Mouse (Mus musculus): ENCODE data around the gene Noxred1. TPM values are rescaled to one million over a fixed set of nuclear protein-coding genes. Genes with fewer than 3 reads are reported as not detected.
"Not testable (repeated sequence)": the region's sequence is repeated elsewhere in the genome, so short reads cannot be mapped to it uniquely, and the experiment has no call there.

The Noxred1 gene
- polyA plus RNA-seq, 1 experiment, result not detected

DNA sequence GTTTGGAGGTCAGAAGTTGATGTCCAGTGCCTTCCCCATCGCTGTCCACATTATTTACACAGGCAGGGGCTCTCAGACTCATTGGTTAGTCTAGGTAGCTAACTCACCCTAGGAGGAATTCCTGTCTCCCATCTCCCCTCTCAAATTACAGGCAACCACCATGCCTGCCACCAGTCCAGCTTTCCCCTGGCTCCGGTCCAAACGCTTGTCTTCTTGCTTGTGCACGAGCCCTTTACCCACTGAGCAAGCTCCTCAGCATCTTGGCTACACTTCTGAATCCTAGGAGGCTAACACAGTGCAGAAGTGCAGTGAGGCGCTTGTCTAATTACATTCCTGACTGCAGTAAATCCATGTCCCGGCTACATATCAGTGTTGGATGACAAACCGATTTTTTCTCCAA lies 19.2 kb downstream of the Noxred1 start:
- Histone ChIP-seq H3K4me1 (ENCODE audit: control insufficient read depth, insufficient read depth, low read length) (no peaks in the 10 kb centered on the region), H3K4me3 (replicated peaks; ENCODE audit: control insufficient read depth, low read depth, low read length) (no peak overlapping the region), H3K27ac (ENCODE audit: control insufficient read depth, insufficient read depth, low read depth, low read length, poor library complexity) (no peak overlapping the region)
- TF ChIP-seq CTCF (IDR thresholded peaks at IDR 0.05; ENCODE audit: control insufficient read depth, insufficient read depth, low read length), result no peak
- no peak for TF ChIP-seq POLR2A (IDR thresholded peaks at IDR 0.05; ENCODE audit: borderline replicate concordance, control insufficient read depth, low read depth, low read length)
- WGBS, result 82% methylated on average over 7 of the region's 7 CpGs

DNA sequence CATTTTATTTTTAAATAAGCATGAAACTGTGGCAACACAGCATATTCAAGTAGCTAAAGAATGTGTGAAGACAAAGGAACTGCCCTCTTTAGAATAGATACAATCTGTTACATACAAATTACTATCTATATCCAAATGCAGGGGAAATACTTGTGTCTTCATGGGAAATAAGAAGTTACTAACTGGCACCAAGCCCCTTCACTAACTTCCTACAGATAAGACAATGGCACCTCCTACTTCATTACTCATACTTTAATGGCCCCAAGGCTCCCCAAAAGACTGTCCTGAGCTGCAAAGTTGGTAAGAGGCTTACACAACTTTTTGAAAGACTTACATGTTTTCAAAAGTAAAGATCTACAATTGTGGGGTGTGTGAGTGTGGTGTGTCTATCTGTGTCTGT lies 20.9 kb downstream of the Noxred1 start:
- Histone ChIP-seq H3K27ac (ENCODE audit: control insufficient read depth, insufficient read depth, low read depth, low read length, poor library complexity) (no peak overlapping the region), H3K4me3 (replicated peaks; ENCODE audit: control insufficient read depth, low read depth, low read length) (no peak overlapping the region), H3K4me1 (ENCODE audit: control insufficient read depth, insufficient read depth, low read length) (no peaks in the 10 kb centered on the region)
- TF ChIP-seq CTCF (IDR thresholded peaks at IDR 0.05; ENCODE audit: control insufficient read depth, insufficient read depth, low read length), result no peak
- TF ChIP-seq POLR2A (IDR thresholded peaks at IDR 0.05; ENCODE audit: borderline replicate concordance, control insufficient read depth, low read depth, low read length), result no peak

DNA sequence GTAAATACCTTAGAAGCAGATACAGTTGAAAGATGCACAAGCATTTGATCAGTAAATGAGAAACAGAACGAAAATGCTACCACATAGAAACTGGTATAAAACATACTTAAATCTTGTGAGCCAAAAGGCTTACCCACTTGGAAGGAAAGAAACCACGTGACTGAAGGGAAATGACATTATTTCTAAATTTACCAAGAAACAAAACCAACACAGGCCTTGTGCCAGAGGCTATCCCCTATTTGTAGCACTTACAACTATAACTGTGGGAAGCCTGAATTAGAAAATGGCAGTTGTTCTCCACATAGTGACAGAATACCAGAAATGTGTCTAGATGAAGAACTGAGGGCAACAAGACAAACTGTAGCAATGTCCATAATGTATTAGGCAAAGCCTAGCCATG lies 22.5 kb downstream of the Noxred1 start:
- Histone ChIP-seq H3K4me1 (ENCODE audit: control insufficient read depth, insufficient read depth, low read length) (no peaks in the 10 kb centered on the region), H3K27ac (ENCODE audit: control insufficient read depth, insufficient read depth, low read depth, low read length, poor library complexity) (no peak overlapping the region), H3K4me3 (replicated peaks; ENCODE audit: control insufficient read depth, low read depth, low read length) (no peak overlapping the region)
- TF ChIP-seq CTCF (IDR thresholded peaks at IDR 0.05; ENCODE audit: control insufficient read depth, insufficient read depth, low read length) (no peak), POLR2A (IDR thresholded peaks at IDR 0.05; ENCODE audit: borderline replicate concordance, control insufficient read depth, low read depth, low read length) (no peak)
- WGBS, result 27% methylated on average over 2 of the region's 2 CpGs

DNA sequence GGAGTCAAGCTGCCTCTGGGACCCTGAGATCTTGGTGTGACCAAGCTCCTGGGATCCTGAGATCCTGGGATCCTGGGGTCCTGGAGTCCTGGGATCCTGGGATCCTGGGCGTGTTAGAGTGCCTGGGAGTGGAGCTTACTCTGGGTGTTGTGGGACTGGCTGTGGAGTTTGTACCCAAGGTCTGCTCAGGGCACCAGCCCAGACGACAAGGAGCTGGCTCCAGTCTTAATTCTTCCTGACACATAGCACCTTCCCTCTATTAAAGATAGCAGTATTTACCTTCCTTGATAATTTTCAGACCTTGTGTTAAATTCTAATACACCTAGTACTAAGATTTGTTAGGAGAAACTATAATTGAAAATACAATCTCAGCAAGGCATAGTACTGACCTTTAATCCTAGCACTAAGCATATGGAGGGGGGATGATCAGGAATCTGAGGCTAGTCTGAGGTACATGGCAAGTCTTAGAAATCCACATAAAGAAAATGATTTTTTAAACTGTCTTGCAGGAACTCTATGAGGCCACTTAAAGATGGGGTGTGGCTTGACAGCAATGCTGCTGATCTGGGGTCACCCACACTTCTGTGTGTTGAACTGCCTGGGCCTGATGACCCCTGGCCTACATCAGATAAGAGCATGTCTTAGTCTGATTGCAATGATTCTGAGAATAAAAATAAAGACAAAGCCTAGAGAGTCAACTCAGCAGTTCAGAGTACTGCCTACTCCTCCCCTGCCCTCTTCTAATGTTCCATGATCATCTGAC lies 25.5 kb downstream of the Noxred1 start:
- no peak overlapping the region for H3K4me3 ChIP-seq (replicated peaks; ENCODE audit: control insufficient read depth, low read depth, low read length)
- 66% methylated on average over 2 of the region's 2 CpGs for WGBS
- H3K27ac ChIP-seq (ENCODE audit: control insufficient read depth, insufficient read depth, low read depth, low read length, poor library complexity), result no peak overlapping the region
- no peaks in the 10 kb centered on the region for H3K4me1 ChIP-seq (ENCODE audit: control insufficient read depth, insufficient read depth, low read length)
- TF ChIP-seq POLR2A (IDR thresholded peaks at IDR 0.05; ENCODE audit: borderline replicate concordance, control insufficient read depth, low read depth, low read length), result no peak
- TF ChIP-seq CTCF (IDR thresholded peaks at IDR 0.05; ENCODE audit: control insufficient read depth, insufficient read depth, low read length), result no peak

DNA sequence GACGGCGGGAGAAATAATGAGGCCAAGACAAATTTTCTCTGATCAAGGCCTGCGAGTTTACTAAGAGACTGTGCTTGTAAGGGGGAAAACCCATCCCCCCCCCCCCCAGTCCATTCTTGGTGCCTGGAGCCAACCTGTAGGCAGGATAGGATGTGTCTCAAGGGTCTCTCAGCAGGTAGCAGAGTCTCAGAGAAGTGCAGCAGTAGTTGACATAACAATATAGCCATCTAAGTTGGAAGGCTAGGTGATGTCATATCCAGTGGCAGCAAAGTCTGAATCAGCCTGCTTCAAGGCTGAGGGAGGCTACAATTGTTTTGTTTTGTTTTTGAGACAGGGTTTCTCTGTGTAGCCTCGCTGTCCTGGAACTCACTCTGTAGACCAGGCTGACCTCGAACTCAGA lies 32.7 kb downstream of the Noxred1 start:
- WGBS, result 86% methylated on average over 5 of the region's 5 CpGs
- H3K4me1 ChIP-seq (ENCODE audit: control insufficient read depth, insufficient read depth, low read length); H3K27ac ChIP-seq (ENCODE audit: control insufficient read depth, insufficient read depth, low read depth, low read length, poor library complexity); H3K4me3 ChIP-seq (replicated peaks; ENCODE audit: control insufficient read depth, low read depth, low read length): not testable (repeated sequence)

DNA sequence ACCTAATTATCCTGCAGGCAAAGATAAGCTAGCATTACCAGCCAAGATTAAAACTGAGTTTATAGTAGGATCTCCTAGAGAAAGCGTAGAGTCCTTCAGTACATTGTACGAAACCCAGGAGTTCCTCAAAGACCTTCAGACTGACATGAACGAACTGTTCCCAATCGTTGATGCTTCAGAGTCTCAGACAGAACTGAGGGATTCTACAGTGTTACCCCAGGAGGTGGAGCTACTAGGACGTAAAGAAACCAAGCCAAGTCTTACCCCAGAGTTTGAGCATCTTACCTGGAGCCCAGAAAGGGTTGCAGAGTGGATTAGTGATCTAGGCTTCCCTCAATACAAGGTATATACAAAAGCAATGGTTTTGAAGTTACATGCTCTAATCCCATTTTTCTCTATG lies 36.8 kb downstream of the Noxred1 start:
- H3K4me3 ChIP-seq (replicated peaks; ENCODE audit: control insufficient read depth, low read depth, low read length), result no peak overlapping the region
- H3K27ac ChIP-seq (ENCODE audit: control insufficient read depth, insufficient read depth, low read depth, low read length, poor library complexity), result no peak overlapping the region
- TF ChIP-seq CTCF (IDR thresholded peaks at IDR 0.05; ENCODE audit: control insufficient read depth, insufficient read depth, low read length) (no peak), POLR2A (IDR thresholded peaks at IDR 0.05; ENCODE audit: borderline replicate concordance, control insufficient read depth, low read depth, low read length) (no peak)
- 52% methylated on average over 5 of the region's 5 CpGs for WGBS
- no peaks in the 10 kb centered on the region; the same call in 1 of the 2 replicates for H3K4me1 ChIP-seq (ENCODE audit: control insufficient read depth, insufficient read depth, low read length)

DNA sequence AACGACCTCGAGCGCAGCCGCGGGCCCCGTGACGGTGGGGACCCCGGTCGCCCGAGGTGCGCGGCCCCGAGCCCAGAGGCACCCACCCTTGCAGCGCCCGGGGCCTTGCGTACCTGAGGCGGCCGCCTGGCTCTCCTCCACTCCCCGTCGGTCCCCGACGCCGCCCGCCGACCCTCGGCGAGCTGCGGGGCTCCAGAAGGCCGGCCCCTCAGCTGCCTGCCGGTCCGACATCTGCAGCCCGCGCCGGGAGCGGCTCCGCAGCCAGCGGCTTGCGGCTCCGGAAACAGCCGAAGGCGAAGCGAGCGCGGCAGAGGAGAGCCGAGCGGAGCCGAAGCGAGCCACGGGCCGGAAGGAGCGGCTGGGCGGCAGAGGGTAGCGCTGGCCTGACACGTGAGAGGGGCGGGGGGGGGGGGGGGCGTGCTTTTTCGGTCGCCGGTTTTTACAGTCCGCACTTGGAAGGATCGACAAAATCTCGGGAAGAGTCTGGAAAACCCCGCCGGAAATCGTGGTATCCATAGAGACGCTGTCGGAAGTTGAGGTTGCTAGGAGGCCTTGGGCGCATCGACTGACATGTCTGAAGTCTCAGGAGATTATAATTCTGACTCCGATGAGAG lies 38.5 kb downstream of the Noxred1 start, which contains the start of gene Tmed8:
Gene Tmed8 (minus strand): TSS at position 482 of the 614 bp plus-strand sequence.
- TF ChIP-seq CTCF (IDR thresholded peaks at IDR 0.05; ENCODE audit: control insufficient read depth, insufficient read depth, low read length) (no peak), POLR2A (IDR thresholded peaks at IDR 0.05; ENCODE audit: borderline replicate concordance, control insufficient read depth, low read depth, low read length) (peak; percentile 31; the same call in 1 of the 2 replicates)
- peak within 1 kb of the TSS; percentile 72 for H3K27ac ChIP-seq (ENCODE audit: control insufficient read depth, insufficient read depth, low read depth, low read length, poor library complexity)
- no peaks in the 10 kb centered on the region; the same call in 1 of the 2 replicates for H3K4me1 ChIP-seq (ENCODE audit: control insufficient read depth, insufficient read depth, low read length)
- peak within 1 kb of the TSS; percentile 72 for H3K4me3 ChIP-seq (replicated peaks; ENCODE audit: control insufficient read depth, low read depth, low read length)
- WGBS, result under 1% methylated on average over 68 of the region's 70 CpGs

DNA sequence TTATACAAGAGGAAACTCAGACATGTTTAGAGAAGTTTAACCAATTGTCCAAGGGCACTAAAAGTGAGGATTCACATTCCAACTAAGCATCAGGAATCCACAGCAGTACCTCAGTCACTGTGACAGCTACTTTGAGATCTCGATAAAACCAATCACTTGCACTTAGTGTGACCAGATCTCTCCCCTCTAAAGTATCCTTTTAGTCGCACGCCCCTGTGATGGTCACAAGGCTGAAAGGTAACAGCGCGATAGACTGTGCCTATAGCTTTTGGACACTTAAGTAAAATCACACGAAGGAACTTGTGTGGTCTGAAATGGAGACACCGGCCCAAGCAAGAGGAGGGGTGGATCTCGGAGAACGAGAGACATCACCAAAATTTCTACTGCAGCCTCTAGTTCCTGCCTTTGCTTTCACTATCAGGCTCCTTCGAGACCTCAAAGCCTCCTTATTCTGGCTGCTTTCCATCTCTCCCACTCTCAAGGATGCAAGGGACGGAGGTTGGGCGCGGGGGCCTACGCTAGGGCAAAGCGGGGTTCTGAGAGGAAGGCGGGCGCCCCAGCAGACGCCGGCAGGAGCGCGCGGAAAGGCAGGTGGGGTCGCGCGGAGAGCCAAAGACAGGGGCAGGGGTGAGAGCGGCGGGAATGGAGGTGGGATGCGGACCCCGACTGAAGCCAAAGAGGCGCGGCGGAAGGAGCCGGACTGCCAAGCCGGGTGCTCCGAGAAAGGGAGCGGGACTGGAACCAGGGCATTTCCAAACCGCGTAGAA lies 39.1 kb downstream of the Noxred1 start, which contains the start of gene Samd15:
Gene Samd15 (plus strand): TSS at position 518 of the 767 bp plus-strand sequence.
- TF ChIP-seq CTCF (IDR thresholded peaks at IDR 0.05; ENCODE audit: control insufficient read depth, insufficient read depth, low read length) (no peak), POLR2A (IDR thresholded peaks at IDR 0.05; ENCODE audit: borderline replicate concordance, control insufficient read depth, low read depth, low read length) (no peak)
- WGBS, result under 1% methylated on average over 38 of the region's 38 CpGs
- H3K27ac ChIP-seq (ENCODE audit: control insufficient read depth, insufficient read depth, low read depth, low read length, poor library complexity), result peak within 1 kb of the TSS; percentile 72

More for the DNA sequence above, 39.1 kb downstream of the Noxred1 start, which contains the start of gene Samd15:
- Histone ChIP-seq H3K4me1 (ENCODE audit: control insufficient read depth, insufficient read depth, low read length) (no peaks in the 10 kb centered on the region; the same call in 1 of the 2 replicates), H3K4me3 (replicated peaks; ENCODE audit: control insufficient read depth, low read depth, low read length) (peak within 1 kb of the TSS; percentile 72)

Measured in bone marrow, adult 2 months (tissue).